Mouse (Mus musculus) heart, embryonic 15.5 days (tissue): ENCODE measurements around the gene Pigr. TPM values are rescaled to one million over a fixed set of nuclear protein-coding genes. Genes with fewer than 3 reads are reported as not detected.

Experiments
- ATAC-seq: fragments of 200-750 bp; cut with Nextera tagmentation; replicated peaks from 2 replicates; pipeline ENCODE4 v1.8.0; 2017; ENCODE audit warnings: low read depth, moderate TSS enrichment; ENCODE audit not compliant: insufficient number of reproducible peaks, insufficient read depth, low FRiP score
- H3K27ac ChIP-seq: fragments of 300-500 bp; sonication (generic); 2 replicates; pipeline ENCODE4 v1.5.1; 2015; ENCODE audit warnings: mild to moderate bottlenecking, inconsistent platforms
- H3K27me3 ChIP-seq: fragments of 300-500 bp; sonication (generic); 2 replicates; pipeline ENCODE4 v1.6.1; 2015; ENCODE audit warnings: inconsistent platforms
- H3K36me3 ChIP-seq: fragments of 300-500 bp; sonication (generic); 2 replicates; pipeline ENCODE4 v1.6.1; 2015; ENCODE audit warnings: mild to moderate bottlenecking, inconsistent platforms
- H3K4me1 ChIP-seq: fragments of 300-500 bp; sonication (generic); replicated peaks from 2 replicates; pipeline ENCODE4 v1.6.1; 2015; ENCODE audit warnings: inconsistent platforms
- H3K4me2 ChIP-seq: fragments of 300-500 bp; sonication (generic); 2 replicates; pipeline ENCODE4 v1.6.1; 2015; ENCODE audit warnings: inconsistent platforms, mild to moderate bottlenecking, moderate library complexity
- H3K4me3 ChIP-seq: fragments of 300-500 bp; sonication (generic); 2 replicates; pipeline ENCODE4 v1.5.1; 2015; ENCODE audit warnings: mild to moderate bottlenecking, inconsistent platforms
- H3K9ac ChIP-seq: fragments of 300-500 bp; sonication (generic); 2 replicates; pipeline ENCODE4 v1.6.1; 2015; ENCODE audit warnings: mild to moderate bottlenecking, inconsistent platforms
- H3K9me3 ChIP-seq: fragments of 300-500 bp; sonication (generic); replicated peaks from 2 replicates; pipeline ENCODE4 v1.6.1; 2016; ENCODE audit warnings: inconsistent platforms
- WGBS: fragments of 180-500 bp; shearing (Covaris S2); methylation state at CpG from one replicate; pipeline ENCODE4 v1.1.7; 2015; ENCODE audit warnings: mixed read lengths; 5-methylcytosine and 5-hydroxymethylcytosine counted together
- polyA plus RNA-seq: library from polyadenylated mRNA; unstranded; fragments of >200 nt; fragmentation: Nextera tagmentation; extraction: Ambion mirVana; gene quantifications from 2 replicates; pipeline ENCODE4 v1.2.1, GENCODE M21; 2015

The Pigr gene
- polyA plus RNA-seq, 1 experiment from 2014 or later = not detected

DNA sequence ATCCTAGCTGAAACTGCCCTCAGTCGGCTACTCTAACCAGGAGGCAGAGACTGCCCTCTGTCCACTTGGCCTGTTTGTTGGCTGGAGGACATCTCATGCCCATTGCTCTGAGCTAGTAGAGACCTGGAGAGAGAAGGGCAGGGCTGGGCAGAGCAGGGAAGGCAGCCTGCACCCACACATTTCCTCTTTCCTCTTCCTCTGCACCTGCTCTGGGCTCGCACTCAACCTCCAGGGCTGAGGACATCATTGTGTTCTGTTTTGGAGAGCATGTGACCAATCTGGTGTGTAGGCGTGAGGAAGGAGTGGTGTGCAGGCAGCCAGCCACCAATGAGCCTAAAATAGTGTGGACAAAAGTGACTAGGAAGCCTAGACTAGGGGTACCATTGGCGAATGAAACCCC lies 37.8 kb downstream of the Pigr start:
- 80% methylated on average over 4 of the region's 4 CpGs for WGBS

GRCm38 (mm10) chr1:130864741-130865140 lies 38.3 kb downstream of the Pigr start:
- 86% methylated on average over 5 of the region's 5 CpGs for WGBS
- Histone ChIP-seq H3K4me2 (no peak overlapping the region), H3K27me3 (no peaks in the 10 kb centered on the region), H3K4me3 (no peak overlapping the region), H3K36me3 (no peaks in the 10 kb centered on the region), H3K4me1 (no peaks in the 10 kb centered on the region), H3K9me3 (no peaks in the 10 kb centered on the region), H3K27ac (no peak overlapping the region), H3K9ac (no peak overlapping the region)
- no peak for ATAC-seq

More for the DNA sequence above, 37.8 kb downstream of the Pigr start:
- no peak overlapping the region for H3K4me2 ChIP-seq
- no peaks in the 10 kb centered on the region for H3K36me3 ChIP-seq
- H3K4me3 ChIP-seq = no peak overlapping the region
- H3K27me3 ChIP-seq = no peaks in the 10 kb centered on the region
- H3K9ac ChIP-seq = no peak overlapping the region
- no peaks in the 10 kb centered on the region for H3K4me1 ChIP-seq
- ATAC-seq = no peak
- H3K9me3 ChIP-seq = no peaks in the 10 kb centered on the region
- no peak overlapping the region for H3K27ac ChIP-seq

DNA sequence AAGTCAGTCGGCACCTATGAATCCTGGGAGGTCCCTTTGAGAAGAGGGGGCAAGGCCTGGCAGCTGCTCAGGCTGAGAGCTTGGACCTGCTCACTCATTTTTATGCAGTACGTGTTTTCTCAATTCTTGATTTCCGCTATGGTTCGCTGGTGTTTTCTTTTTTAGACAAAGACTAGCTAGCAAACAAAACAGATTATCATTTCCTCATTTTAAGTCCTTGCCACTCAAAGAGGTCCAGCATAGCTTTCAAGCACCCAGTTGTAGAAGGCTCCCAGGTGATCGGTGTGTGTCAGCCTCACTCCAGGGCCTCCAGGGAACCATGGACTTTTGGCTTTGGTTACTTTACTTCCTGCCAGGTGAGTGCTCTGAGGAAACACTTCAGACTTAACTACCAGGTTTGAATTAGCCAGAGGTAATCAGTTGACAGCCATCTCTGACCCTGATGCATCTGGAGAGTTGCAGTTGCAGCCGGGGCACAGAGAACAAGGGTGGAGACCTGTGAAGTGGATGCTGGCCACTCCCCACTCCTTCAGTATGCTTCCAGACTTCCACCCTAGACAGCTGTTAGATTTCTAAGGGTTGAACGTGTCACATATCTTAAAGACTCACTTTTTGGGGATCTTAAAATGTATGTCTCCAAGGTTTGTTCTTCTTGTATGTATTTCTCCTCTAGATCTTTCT lies 39.2 kb downstream of the Pigr start, which contains the start of gene Fcmr:
TSS of gene Fcmr (plus strand) at position 129 of the 681 bp plus-strand sequence.
- H3K4me1 ChIP-seq = no peaks in the 10 kb centered on the region
- no peaks in the 10 kb centered on the region for H3K36me3 ChIP-seq
- H3K9me3 ChIP-seq = no peaks in the 10 kb centered on the region
- ATAC-seq = no peak
- no peak within 1 kb of the TSS for H3K9ac ChIP-seq
- WGBS = 80% methylated on average over 7 of the region's 7 CpGs
- no peak within 1 kb of the TSS for H3K4me2 ChIP-seq
- H3K4me3 ChIP-seq = no peak within 1 kb of the TSS
- no peaks in the 10 kb centered on the region for H3K27me3 ChIP-seq
- no peak within 1 kb of the TSS for H3K27ac ChIP-seq

GRCm38 (mm10) chr1:130872912-130873311 lies 46.4 kb downstream of the Pigr start:
- Histone ChIP-seq H3K4me3 (no peak overlapping the region), H3K4me1 (peaks cover 2% of the 10 kb centered on the region), H3K9me3 (no peaks in the 10 kb centered on the region), H3K27ac (no peak overlapping the region), H3K36me3 (no peaks in the 10 kb centered on the region), H3K9ac (no peak overlapping the region), H3K4me2 (no peak overlapping the region), H3K27me3 (peaks cover 6% of the 10 kb centered on the region)
- 80% methylated on average over 2 of the region's 2 CpGs for WGBS
- no peak for ATAC-seq

GRCm38 (mm10) chr1:130875139-130875538 lies 48.7 kb downstream of the Pigr start:
- H3K4me2 ChIP-seq = no peak overlapping the region
- H3K4me1 ChIP-seq = peaks cover 8% of the 10 kb centered on the region
- H3K4me3 ChIP-seq = no peak overlapping the region
- no peaks in the 10 kb centered on the region for H3K9me3 ChIP-seq
- peaks cover 24% of the 10 kb centered on the region for H3K27me3 ChIP-seq
- H3K9ac ChIP-seq = no peak overlapping the region
- no peak for ATAC-seq
- no peaks in the 10 kb centered on the region for H3K36me3 ChIP-seq
- whole genome bisulfite sequencing = 41% methylated on average over 3 of the region's 3 CpGs
- no peak overlapping the region for H3K27ac ChIP-seq

- Histone ChIP-seq H3K36me3 (no peaks in the 10 kb centered on the region), H3K9ac (no peak overlapping the region), H3K27me3 (peaks cover 26% of the 10 kb centered on the region), H3K9me3 (no peaks in the 10 kb centered on the region), H3K27ac (no peak overlapping the region), H3K4me2 (no peak overlapping the region), H3K4me3 (no peak overlapping the region), H3K4me1 (peaks cover 8% of the 10 kb centered on the region)
- no peak for ATAC-seq
- WGBS = 62% methylated on average over 3 of the region's 3 CpGs
Measured at GRCm38 (mm10) chr1:130875910-130876309, 49.4 kb downstream of the Pigr start.

- Histone ChIP-seq H3K27ac (no peak overlapping the region), H3K4me3 (no peak overlapping the region), H3K9ac (no peak overlapping the region), H3K27me3 (peaks cover 26% of the 10 kb centered on the region), H3K4me2 (no peak overlapping the region), H3K9me3 (no peaks in the 10 kb centered on the region), H3K36me3 (no peaks in the 10 kb centered on the region), H3K4me1 (peaks cover 8% of the 10 kb centered on the region)
- WGBS = 24% methylated on average over 3 of the region's 3 CpGs
- ATAC-seq = no peak
Measured at GRCm38 (mm10) chr1:130876931-130877509, 50.5 kb downstream of the Pigr start.

DNA sequence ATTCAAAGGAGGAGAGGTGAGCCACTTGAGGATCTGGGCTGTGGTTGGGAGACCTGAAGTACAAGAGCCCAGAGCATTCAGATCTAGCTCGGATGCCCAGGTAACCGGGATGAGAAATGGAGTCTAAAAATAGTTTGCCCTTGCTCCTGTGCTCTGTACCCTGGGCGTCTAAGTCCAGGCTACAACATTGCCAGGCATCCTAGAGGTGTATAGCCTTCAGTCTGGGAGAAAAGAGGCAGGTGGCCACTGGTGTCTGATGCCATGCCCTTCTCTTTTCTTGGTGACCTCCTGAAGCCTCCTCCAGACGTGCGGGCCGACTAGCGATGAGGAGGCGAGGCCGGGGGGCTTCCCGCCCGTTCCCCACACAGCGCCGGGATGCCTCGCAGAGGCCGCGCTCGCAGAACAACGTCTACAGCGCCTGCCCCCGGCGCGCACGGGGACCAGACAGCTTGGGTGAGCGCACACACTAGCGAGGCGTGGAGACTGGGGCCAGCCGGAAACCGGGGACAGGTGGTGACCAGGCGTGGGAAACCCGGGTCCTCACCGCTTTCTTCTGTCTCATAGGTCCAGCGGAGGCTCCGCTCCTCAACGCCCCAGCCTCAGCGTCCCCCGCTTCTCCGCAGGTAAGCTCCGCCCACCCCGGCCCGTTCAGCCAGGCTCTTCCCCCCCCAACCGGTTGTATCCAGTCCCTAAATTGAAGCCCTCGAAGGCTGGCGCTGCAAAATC lies 51.6 kb downstream of the Pigr start:
- 0 out of 2 replicates have a peak, but pooled peaks have one; percentile 10 for ATAC-seq
- H3K36me3 ChIP-seq = no peaks in the 10 kb centered on the region
- 3% methylated on average over 43 of the region's 43 CpGs for WGBS
- peaks cover 26% of the 10 kb centered on the region for H3K27me3 ChIP-seq
- H3K27ac ChIP-seq = no peak overlapping the region
- peak overlapping the region; percentile 49 for H3K4me3 ChIP-seq
- peak overlapping the region; percentile 92 for H3K4me2 ChIP-seq
- H3K9ac ChIP-seq = peak overlapping the region; percentile 44
- peaks cover 8% of the 10 kb centered on the region for H3K4me1 ChIP-seq
- no peaks in the 10 kb centered on the region for H3K9me3 ChIP-seq

GRCm38 (mm10) chr1:130879927-130880326 lies 53.4 kb downstream of the Pigr start:
- Histone ChIP-seq H3K4me3 (no peak overlapping the region), H3K9ac (no peak overlapping the region), H3K27me3 (peaks cover 32% of the 10 kb centered on the region), H3K9me3 (no peaks in the 10 kb centered on the region), H3K4me1 (peaks cover 8% of the 10 kb centered on the region), H3K27ac (no peak overlapping the region), H3K4me2 (no peak overlapping the region), H3K36me3 (no peaks in the 10 kb centered on the region)
- WGBS = 78% methylated on average over 7 of the region's 7 CpGs
- no peak for ATAC-seq

DNA sequence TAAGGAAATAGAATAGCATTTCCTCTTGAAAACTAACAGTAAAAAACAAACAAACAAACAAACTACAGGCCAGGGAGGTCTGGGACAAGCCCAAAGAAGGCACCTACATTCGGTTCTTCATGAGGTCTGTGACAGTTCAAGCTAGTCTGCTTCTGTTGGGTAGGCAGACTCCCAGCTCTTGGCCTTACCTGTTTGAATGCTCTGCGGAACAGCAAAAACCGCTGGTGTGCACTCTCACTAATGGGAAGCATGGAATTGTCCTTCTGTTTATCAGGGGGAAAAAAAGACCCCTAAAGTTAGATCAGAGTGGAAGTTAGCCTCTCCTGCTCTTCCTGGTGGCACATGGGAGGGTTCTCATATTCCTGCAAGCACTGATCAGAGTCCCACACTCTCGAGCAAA lies 56.7 kb downstream of the Pigr start:
- H3K27me3 ChIP-seq = peaks cover 27% of the 10 kb centered on the region
- H3K4me2 ChIP-seq = no peak overlapping the region
- H3K4me3 ChIP-seq = no peak overlapping the region
- peaks cover 4% of the 10 kb centered on the region for H3K4me1 ChIP-seq
- H3K36me3 ChIP-seq = no peaks in the 10 kb centered on the region
- H3K27ac ChIP-seq = no peak overlapping the region
- no peak for ATAC-seq
- H3K9me3 ChIP-seq = no peaks in the 10 kb centered on the region
- no peak overlapping the region for H3K9ac ChIP-seq
- WGBS = 76% methylated on average over 4 of the region's 4 CpGs

DNA sequence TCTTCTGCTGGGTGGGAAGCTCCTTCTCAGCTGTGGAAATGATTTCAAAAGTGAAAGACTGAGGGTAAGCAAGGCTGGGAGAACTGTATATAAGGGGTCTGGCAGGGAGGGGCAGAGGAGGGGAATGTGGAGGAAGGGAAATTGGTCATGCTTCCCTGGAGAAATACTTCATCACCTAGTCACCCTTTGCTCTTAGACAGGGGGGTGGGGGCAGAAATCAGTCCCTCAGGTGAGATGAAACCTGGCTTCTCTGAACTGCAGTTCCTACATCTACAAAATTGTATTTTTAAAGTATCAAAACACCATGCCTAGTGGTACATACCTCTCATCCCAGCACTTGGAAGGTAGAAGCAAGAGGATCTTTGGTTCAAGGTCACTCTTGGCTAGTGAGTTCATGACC lies 60.9 kb downstream of the Pigr start, which contains the start of gene Il24:
TSS of gene Il24 (minus strand) at position 101 of the 400 bp plus-strand sequence.
- ATAC-seq = no peak
- H3K27me3 ChIP-seq = peaks cover 9% of the 10 kb centered on the region

More for the DNA sequence above, 60.9 kb downstream of the Pigr start, which contains the start of gene Il24:
- Histone ChIP-seq H3K36me3 (no peaks in the 10 kb centered on the region), H3K9ac (no peak within 1 kb of the TSS), H3K27ac (no peak within 1 kb of the TSS), H3K9me3 (no peaks in the 10 kb centered on the region), H3K4me2 (no peak within 1 kb of the TSS), H3K4me1 (no peaks in the 10 kb centered on the region), H3K4me3 (no peak within 1 kb of the TSS)
